Mouse (Mus musculus) embryonic fibroblast, embryonic 13.5 days (primary cell): Measurements from ENCODE around the gene Acvrl1. TPM values are rescaled to one million over a fixed set of nuclear protein-coding genes. Genes with fewer than 3 reads are reported as not detected.

ENCODE experiments used
- H3K27ac ChIP-seq: 2 replicates; pipeline ENCODE4 v1.5.1; 2012; ENCODE audit warnings: low read length, control low read depth, inconsistent platforms; ENCODE audit not compliant: insufficient read depth
- H3K4me1 ChIP-seq: 2 replicates; pipeline ENCODE4 v1.6.1; 2011; ENCODE audit warnings: low read length; ENCODE audit not compliant: control insufficient read depth, insufficient read depth
- H3K4me3 ChIP-seq: 2 replicates; pipeline ENCODE4 v1.5.1; 2011; ENCODE audit warnings: mild to moderate bottlenecking, control low read depth, low read length; ENCODE audit not compliant: insufficient read depth
- CTCF ChIP-seq: IDR thresholded peaks from 2 replicates; pipeline ENCODE4 v1.5.1; 2011; ENCODE audit warnings: mild to moderate bottlenecking, control low read depth, low read length, moderate library complexity, borderline replicate concordance; ENCODE audit not compliant: insufficient read depth
- POLR2A ChIP-seq: IDR thresholded peaks from 2 replicates; pipeline ENCODE4 v1.6.1; 2011; ENCODE audit warnings: low read depth, mild to moderate bottlenecking, control low read depth, low read length, moderate library complexity
- polyA plus RNA-seq: library from polyadenylated mRNA; stranded (reverse); fragments of >200 nt; gene quantifications from 2 replicates; pipeline ENCODE4 v1.2.4, GENCODE M21; 2011; ENCODE audit warnings: low read depth; ENCODE audit not compliant: missing spikeins, insufficient read length

Gene Acvrl1
- polyA plus RNA-seq, 1 experiment = 11.7 TPM

DNA sequence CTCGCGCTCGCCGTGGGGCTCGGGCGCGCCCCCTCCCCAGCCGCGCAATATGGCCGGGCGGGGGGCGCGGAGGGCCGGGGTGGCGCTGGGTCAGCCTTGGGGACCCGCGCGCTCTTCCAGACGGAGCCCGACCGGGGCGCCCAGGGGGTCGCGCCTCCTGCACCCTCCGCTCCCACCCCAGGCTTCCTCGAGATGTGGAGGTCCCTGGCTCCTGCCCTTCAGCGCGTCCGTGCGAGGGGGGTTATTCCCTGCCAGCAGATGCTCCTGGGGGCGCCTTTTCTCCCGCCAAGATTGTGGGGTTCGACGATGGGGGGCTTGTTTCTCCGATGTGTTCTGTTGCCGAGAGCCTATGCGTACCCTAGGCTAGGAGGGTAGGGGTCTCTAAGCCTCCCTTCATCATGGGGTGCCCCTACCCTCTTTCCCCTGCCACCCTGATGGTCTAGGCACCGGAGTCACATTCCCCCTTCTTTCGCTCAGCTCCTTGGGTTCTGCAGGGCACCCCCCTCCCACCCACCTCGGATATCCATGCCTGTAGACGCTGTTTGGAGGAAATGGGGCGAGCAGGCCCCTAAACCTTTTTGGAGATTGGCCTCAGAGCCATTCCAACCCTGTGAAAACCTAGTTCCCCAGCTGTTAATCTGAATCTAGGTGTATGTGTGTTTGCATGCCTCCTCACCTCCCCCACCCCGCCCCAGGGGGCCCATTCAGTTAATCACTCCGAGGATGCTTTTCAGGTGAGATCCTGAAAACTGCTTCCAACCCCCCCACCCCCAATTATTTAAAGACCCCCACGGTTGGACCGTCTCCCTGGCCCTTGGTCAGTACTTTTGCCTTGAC, 46.2 kb downstream of the Acvrl1 start:
- Histone ChIP-seq H3K4me3 (peak overlapping the region; percentile 62), H3K4me1 (peaks cover 2% of the 10 kb centered on the region; the same call in 1 of the 2 replicates), H3K27ac (no peak overlapping the region)
- TF ChIP-seq CTCF = no peak
- no peak for TF ChIP-seq POLR2A

DNA sequence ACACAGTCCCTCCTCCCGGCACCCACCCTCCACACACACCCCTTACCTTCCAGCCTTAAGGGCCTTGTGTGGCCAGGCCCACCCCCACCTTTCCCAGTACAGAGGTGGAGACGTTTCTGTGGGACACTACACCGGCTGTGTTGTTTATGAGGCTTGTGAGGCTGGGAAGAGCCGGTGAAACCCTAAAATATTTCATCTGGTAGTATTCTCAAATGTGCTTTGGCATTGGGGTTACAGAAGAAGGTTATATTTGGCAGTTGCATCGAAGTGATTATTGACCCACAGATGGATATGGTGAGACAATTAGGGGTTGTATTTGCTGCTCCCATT, 46.8 kb downstream of the Acvrl1 start:
- TF ChIP-seq CTCF (no peak), POLR2A (no peak)

DNA sequence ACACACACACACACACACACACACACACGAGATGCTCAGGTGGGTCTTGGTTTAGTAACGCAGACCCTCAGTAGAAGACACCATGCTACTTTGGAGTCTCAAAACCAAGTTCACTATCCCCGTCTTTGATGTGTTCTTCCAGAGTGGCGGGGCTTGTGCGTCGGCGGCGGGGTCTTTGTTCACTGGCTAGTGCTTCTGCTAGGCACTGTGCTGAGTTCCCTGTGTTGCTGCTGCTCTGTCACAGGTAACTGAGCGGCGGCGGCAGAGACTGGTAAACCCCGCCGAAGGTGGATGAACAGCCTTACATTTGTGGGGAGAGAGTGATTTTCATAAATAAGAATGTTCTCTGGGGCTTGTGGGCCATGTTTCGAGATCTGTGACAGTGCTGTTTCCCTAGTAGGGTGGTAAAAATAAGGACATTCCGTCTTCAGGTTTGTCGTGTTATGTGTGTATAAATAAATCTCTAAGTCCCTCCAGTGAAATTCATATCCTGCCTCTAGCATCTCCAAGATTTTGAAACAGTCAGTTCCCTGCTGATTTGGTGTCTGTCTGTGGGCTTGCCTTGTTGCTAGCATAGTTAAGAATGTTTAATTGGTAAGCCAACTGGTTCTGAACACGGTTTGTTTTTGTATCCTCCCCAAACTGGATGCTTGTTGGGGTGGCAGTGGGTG, 47.4 kb downstream of the Acvrl1 start:
- H3K4me1 ChIP-seq = peaks cover 2% of the 10 kb centered on the region; the same call in 1 of the 2 replicates
- H3K27ac ChIP-seq = 0 out of 2 replicates have a peak overlapping the region, but pooled peaks have one; percentile 10
- TF ChIP-seq CTCF (no peak), POLR2A (no peak)
- peak overlapping the region; percentile 24 for H3K4me3 ChIP-seq

More for the DNA sequence above, 46.8 kb downstream of the Acvrl1 start:
- Histone ChIP-seq H3K27ac (no peak overlapping the region), H3K4me3 (peak overlapping the region; percentile 62), H3K4me1 (peaks cover 2% of the 10 kb centered on the region; the same call in 1 of the 2 replicates)

DNA sequence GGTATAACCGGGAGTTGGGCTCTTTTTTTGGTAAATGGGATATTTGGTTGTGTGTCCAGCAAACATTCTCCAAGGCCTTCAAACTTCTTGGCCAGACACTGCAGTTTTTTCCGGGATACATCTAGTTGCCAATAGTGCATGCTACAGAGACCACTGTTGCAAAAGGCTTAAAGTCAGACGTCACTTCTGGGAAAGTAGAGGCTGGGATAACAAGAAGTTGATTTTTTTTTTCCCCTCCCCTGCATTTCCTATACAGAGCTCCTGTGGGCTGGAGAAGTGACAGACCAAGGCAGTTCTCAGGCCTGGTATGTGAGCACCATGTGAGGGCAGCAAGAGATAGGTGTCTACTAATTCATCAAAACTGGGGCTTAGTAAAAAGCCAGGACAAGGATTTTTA, 48.0 kb downstream of the Acvrl1 start:
- TF ChIP-seq CTCF (no peak), POLR2A (no peak)
- no peak overlapping the region for H3K27ac ChIP-seq
- no peak overlapping the region for H3K4me3 ChIP-seq
- H3K4me1 ChIP-seq = peaks cover 3% of the 10 kb centered on the region; the same call in 1 of the 2 replicates

DNA sequence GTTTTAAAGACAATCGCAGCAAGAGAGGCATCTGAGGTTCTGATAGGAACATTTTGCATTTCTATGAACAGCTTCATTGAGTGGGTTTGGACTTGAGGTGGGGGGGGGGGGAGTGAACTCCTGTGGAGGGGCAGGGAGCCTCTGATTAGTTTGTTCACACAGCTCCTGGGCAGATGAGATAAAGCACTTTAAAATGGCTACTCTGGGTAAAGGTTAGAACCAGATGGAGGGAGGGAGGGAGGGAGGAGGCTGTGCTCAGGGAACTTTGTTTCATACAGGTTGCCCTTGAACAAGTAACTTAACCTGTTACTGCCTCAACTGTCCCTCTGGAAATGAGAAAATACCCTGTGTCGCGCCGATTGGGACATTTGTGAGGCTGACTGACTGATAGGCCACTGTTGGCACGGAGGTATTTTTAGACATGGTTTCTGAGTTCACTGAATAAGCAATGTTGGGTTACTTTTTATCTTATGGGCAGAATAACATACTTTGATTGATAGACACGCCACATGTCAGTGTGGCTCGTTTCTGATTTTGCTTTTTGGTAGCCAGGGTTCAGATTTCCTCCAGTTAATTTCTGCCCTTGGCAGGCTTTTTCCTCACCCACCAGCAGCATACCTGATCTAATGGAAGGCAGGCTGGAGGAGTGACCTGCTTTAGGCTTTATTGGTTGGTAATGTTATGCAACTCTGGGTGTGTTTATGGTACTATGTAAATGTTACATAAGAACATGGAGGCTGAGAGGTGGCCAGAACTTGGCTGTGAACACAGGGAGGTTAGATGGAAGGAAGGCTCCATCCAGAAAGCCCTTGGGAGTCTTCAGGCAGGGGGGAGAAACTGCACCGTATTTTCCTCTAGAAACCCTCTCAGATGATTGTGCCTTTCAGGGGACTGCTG, 48.7 kb downstream of the Acvrl1 start:
- H3K4me1 ChIP-seq = peaks cover 5% of the 10 kb centered on the region; the same call in 1 of the 2 replicates
- no peak overlapping the region for H3K27ac ChIP-seq
- H3K4me3 ChIP-seq = no peak overlapping the region
- TF ChIP-seq CTCF = no peak
- TF ChIP-seq POLR2A = no peak

DNA sequence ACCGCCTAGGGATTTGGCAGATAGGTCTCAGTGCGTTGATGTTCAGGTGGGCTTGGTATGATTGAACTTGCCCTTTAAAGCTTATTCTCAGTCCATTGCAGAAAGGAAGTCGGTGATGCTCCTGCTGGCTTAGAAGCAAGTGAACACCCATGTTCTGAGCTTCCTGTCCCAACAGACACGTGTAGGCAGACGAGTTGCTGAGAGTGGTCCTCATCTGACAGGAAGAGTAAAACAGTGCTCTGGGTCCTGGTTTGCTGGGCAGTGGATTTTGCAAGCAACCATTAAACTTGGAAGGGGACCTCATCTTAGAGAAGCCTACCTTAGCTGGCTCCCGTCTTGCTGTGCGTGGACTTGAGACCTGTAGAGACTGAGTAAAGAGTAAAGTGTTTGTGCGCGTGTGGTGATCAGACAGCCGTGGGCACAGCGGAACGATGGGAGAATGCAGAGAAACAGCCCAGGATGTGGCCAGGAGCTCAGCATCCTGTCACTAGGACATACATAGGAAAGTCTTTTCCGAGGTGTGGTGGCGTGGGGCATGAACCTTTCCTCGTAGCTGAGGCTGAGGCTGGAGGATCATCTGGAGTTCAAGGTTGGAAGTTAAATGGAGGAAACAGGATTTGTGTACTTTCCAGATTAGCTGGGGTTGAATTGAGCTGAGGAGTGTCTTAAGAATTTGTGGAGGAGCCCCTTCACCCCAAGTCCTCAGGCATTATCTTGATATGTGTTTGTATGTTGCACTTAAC, 52.2 kb downstream of the Acvrl1 start:
- H3K4me3 ChIP-seq = no peak overlapping the region
- TF ChIP-seq POLR2A (no peak), CTCF (no peak)
- H3K4me1 ChIP-seq = peaks cover 16% of the 10 kb centered on the region
- H3K27ac ChIP-seq = no peak overlapping the region

DNA sequence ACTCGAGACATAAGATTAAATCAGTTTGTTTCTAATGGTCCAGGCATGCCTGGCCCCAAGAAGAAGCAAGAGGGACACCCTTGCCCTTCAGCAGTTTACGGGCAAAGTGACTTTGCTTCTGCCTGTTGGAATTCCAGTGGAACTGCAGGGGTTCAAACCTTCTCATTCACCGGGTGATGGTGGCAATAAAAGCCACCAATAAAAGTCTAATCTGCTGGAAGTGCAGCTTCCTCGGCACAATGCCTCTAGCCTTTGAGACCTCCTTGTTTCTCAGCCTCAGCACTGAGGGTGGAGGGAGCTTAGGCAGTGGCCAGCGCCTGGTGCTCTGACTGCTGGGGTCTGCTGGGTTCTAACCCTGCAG, 52.8 kb downstream of the Acvrl1 start:
- Histone ChIP-seq H3K27ac (no peak overlapping the region), H3K4me3 (no peak overlapping the region), H3K4me1 (peaks cover 16% of the 10 kb centered on the region)
- TF ChIP-seq CTCF (no peak), POLR2A (no peak)

DNA sequence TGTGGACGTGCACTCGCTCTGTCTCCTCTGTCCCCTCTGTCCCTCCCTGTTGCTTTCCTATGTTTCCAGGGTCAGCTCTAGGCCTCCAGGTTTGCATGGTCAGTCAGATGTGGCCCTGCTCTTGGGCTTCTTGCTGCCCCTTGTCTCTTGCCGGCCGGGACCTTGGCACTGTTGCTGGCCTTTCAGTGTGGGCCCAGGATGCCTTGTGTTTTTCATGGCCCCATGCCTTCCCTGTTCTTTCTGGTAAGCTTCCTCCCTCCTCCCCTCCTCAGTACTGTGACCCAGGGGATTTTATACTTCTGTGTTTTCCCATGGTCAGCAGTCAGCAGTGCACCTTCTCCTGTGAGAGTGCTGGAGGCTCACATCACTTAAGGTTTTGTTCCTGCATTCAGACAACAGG, 53.2 kb downstream of the Acvrl1 start:
- H3K4me3 ChIP-seq = no peak overlapping the region
- no peak for TF ChIP-seq CTCF
- TF ChIP-seq POLR2A = no peak
- H3K27ac ChIP-seq = no peak overlapping the region
- H3K4me1 ChIP-seq = peaks cover 14% of the 10 kb centered on the region; the same call in 1 of the 2 replicates

DNA sequence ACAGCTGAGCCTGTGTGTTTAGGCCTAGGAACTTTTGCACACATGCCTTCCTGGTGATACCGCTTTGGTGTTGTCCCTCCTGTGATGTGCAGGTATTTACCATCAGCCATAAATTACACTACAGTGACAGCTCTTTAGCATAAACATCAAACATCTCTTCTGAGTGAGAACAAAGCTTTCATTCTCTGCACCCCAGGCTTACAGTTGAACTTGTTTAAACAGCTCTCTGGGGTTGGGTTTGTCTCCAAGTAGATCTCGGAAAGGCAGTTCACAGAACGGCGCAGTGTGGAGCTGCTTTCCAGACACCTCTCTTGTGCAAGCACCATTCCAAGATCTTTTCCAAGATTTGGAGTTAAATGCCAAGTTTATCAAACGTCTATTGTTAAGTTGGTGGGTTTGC, 54.4 kb downstream of the Acvrl1 start:
- no peak overlapping the region for H3K4me3 ChIP-seq
- H3K27ac ChIP-seq = peak overlapping the region; percentile 35; the same call in 1 of the 2 replicates
- peaks cover 14% of the 10 kb centered on the region; the same call in 1 of the 2 replicates for H3K4me1 ChIP-seq
- TF ChIP-seq POLR2A (no peak), CTCF (no peak)
